Mouse (Mus musculus) CH12.LX (cell line): ENCODE data around the gene Fcor. TPM values are rescaled to one million over a fixed set of nuclear protein-coding genes. Genes with fewer than 3 reads are reported as not detected.

Experiments
- DNase-seq: peaks from one replicate; pipeline ENCODE4 v3.0.0-alpha.2; 2013; ENCODE audit errors: extremely low read depth
- H3K27ac ChIP-seq: 2 replicates; pipeline ENCODE4 v1.5.1; 2012; ENCODE audit warnings: low read depth, mild to moderate bottlenecking, control low read depth, moderate library complexity; ENCODE audit not compliant: insufficient read depth
- H3K27me3 ChIP-seq: replicated peaks from 2 replicates; pipeline ENCODE3; 2012; ENCODE audit warnings: inconsistent platforms
- H3K36me3 ChIP-seq, 2 experiments: replicated peaks in 1 of 2; 2 replicates each; pipeline versions ENCODE3 to v1.6.1; 2012; ENCODE audit warnings: inconsistent platforms in 1 of 2, low read length in 1 of 2, mild to moderate bottlenecking in 1 of 2, mixed read lengths in 1 of 2, moderate library complexity in 1 of 2; ENCODE audit not compliant: control insufficient read depth in 1 of 2, insufficient read depth in 1 of 2
- H3K4me1 ChIP-seq, 2 experiments: 2 replicates each; pipeline ENCODE4 v1.6.1; 2012; ENCODE audit warnings: inconsistent platforms in 1 of 2, moderate library complexity in 1 of 2; ENCODE audit not compliant: insufficient read depth in 2 of 2, control insufficient read depth in 1 of 2
- H3K4me2 ChIP-seq: 2 replicates; pipeline ENCODE4 v1.6.1; 2012; ENCODE audit warnings: low read depth, mild to moderate bottlenecking, control low read depth; ENCODE audit not compliant: poor library complexity, insufficient read depth, severe bottlenecking
- H3K4me3 ChIP-seq, 3 experiments: fragments of 150-350 bp in 1 of 3; sonication (generic) in 1 of 3; replicated peaks in 1 of 3; 2 replicates each; pipeline versions ENCODE3 to v1.5.1; 2011 to 2012; ENCODE audit warnings: low read depth in 2 of 3, low read length in 2 of 3, mild to moderate bottlenecking in 2 of 3, moderate library complexity in 2 of 3, control low read depth in 1 of 3, improper control_type of control experiment in 1 of 3, inconsistent platforms in 1 of 3, mixed read lengths in 1 of 3; ENCODE audit not compliant: poor library complexity in 1 of 3
- H3K79me2 ChIP-seq: replicated peaks from 2 replicates; pipeline ENCODE4 v1.6.1; 2012; ENCODE audit warnings: mild to moderate bottlenecking, moderate library complexity; ENCODE audit not compliant: control insufficient read depth, poor library complexity, insufficient read depth, severe bottlenecking; ENCODE audit errors: extremely low read depth
- H3K9ac ChIP-seq: 2 replicates; pipeline ENCODE4 v1.6.1; 2012; ENCODE audit warnings: low read depth, mild to moderate bottlenecking, control low read depth, moderate library complexity; ENCODE audit not compliant: insufficient read depth
- H3K9me3 ChIP-seq: replicated peaks from 2 replicates; pipeline ENCODE3; 2012; ENCODE audit warnings: low read length, inconsistent platforms, mixed read lengths
- CHD2 ChIP-seq: IDR thresholded peaks from 2 replicates; pipeline ENCODE4 v1.6.1; 2011; ENCODE audit warnings: low read length, improper control_type of control experiment
- CTCF ChIP-seq, 2 experiments: IDR thresholded peaks in 1 of 2; conservative IDR thresholded peaks in 1 of 2; 2 replicates each; pipeline ENCODE4 v1.5.1; 2011 to 2012; ENCODE audit warnings: low read depth in 2 of 2, low read length in 2 of 2, improper control_type of control experiment in 1 of 2, inconsistent platforms in 1 of 2, mild to moderate bottlenecking in 1 of 2, moderate library complexity in 1 of 2
- E2F4 ChIP-seq: IDR thresholded peaks from 2 replicates; pipeline ENCODE4 v1.6.1; 2011; ENCODE audit warnings: low read depth, low read length, improper control_type of control experiment; ENCODE audit not compliant: insufficient replicate concordance
- ELF1 ChIP-seq: IDR thresholded peaks from 2 replicates; pipeline ENCODE4 v1.6.1; 2014; ENCODE audit warnings: low read depth, mild to moderate bottlenecking, inconsistent platforms, low read length, improper control_type of control experiment
- ETS1 ChIP-seq: conservative IDR thresholded peaks from 2 replicates; pipeline ENCODE4 v1.6.1; 2012; ENCODE audit warnings: low read depth, mild to moderate bottlenecking, inconsistent platforms, low read length, improper control_type of control experiment, moderate library complexity
- HCFC1 ChIP-seq: IDR thresholded peaks from 2 replicates; pipeline ENCODE4 v1.6.1; 2012; ENCODE audit warnings: low read depth, mild to moderate bottlenecking, inconsistent platforms, low read length, improper control_type of control experiment
- IRF4 ChIP-seq: IDR thresholded peaks from 2 replicates; pipeline ENCODE4 v1.6.1; 2014; ENCODE audit warnings: low read depth, mild to moderate bottlenecking, inconsistent platforms, low read length, improper control_type of control experiment
- JUN ChIP-seq: IDR thresholded peaks from 2 replicates; pipeline ENCODE4 v1.6.1; 2011; ENCODE audit warnings: low read depth, mild to moderate bottlenecking, low read length, improper control_type of control experiment, moderate library complexity; ENCODE audit not compliant: insufficient read depth
- KAT2A ChIP-seq: IDR thresholded peaks from 2 replicates; pipeline ENCODE4 v1.6.1; 2012; ENCODE audit warnings: low read length, improper control_type of control experiment, inconsistent platforms; ENCODE audit not compliant: insufficient replicate concordance
- MAFK ChIP-seq: IDR thresholded peaks from 2 replicates; pipeline ENCODE4 v1.6.1; 2011; ENCODE audit warnings: low read length, improper control_type of control experiment; ENCODE audit not compliant: insufficient replicate concordance
- MAX ChIP-seq: IDR thresholded peaks from 2 replicates; pipeline ENCODE4 v1.6.1; 2011; ENCODE audit warnings: low read length, improper control_type of control experiment
- MAZ ChIP-seq: IDR thresholded peaks from 2 replicates; pipeline ENCODE4 v1.6.1; 2012; ENCODE audit warnings: low read depth, mild to moderate bottlenecking, inconsistent platforms, low read length, improper control_type of control experiment, moderate library complexity
- MXI1 ChIP-seq: IDR thresholded peaks from 2 replicates; pipeline ENCODE4 v1.6.1; 2011; ENCODE audit warnings: mild to moderate bottlenecking, low read depth, low read length, improper control_type of control experiment
- NELFE ChIP-seq: IDR thresholded peaks from 2 replicates; pipeline ENCODE4 v1.6.1; 2011; ENCODE audit warnings: low read depth, low read length, improper control_type of control experiment
- NRF1 ChIP-seq: IDR thresholded peaks from 2 replicates; pipeline ENCODE4 v1.6.1; 2014; ENCODE audit warnings: low read depth, mild to moderate bottlenecking, inconsistent platforms, low read length, improper control_type of control experiment, moderate library complexity
- PAX5 ChIP-seq: IDR thresholded peaks from 2 replicates; pipeline ENCODE4 v1.6.1; 2012; ENCODE audit warnings: low read length, inconsistent platforms, mixed read lengths
- POLR2A ChIP-seq: IDR thresholded peaks from 2 replicates; pipeline ENCODE4 v1.6.1; 2011; ENCODE audit warnings: low read depth, mild to moderate bottlenecking, improper control_type of control experiment, low read length
- POLR2AphosphoS2 ChIP-seq: IDR thresholded peaks from 2 replicates; pipeline ENCODE4 v1.6.1; 2011; ENCODE audit warnings: low read depth, low read length, improper control_type of control experiment
- RAD21 ChIP-seq: IDR thresholded peaks from 2 replicates; pipeline ENCODE4 v1.6.1; 2011; ENCODE audit warnings: low read depth, mild to moderate bottlenecking, low read length, improper control_type of control experiment, moderate library complexity
- SIN3A ChIP-seq: IDR thresholded peaks from 2 replicates; pipeline ENCODE4 v1.6.1; 2012; ENCODE audit warnings: low read length, improper control_type of control experiment, inconsistent platforms
- SMC3 ChIP-seq: IDR thresholded peaks from 2 replicates; pipeline ENCODE4 v1.6.1; 2011; ENCODE audit warnings: low read depth, low read length, improper control_type of control experiment
- TBP ChIP-seq: conservative IDR thresholded peaks from 2 replicates; pipeline ENCODE4 v1.6.1; 2011; ENCODE audit warnings: low read depth, low read length, improper control_type of control experiment
- TCF12 ChIP-seq: IDR thresholded peaks from 2 replicates; pipeline ENCODE4 v1.6.1; 2014; ENCODE audit warnings: low read depth, mild to moderate bottlenecking, inconsistent platforms, low read length, improper control_type of control experiment
- UBTF ChIP-seq: IDR thresholded peaks from 2 replicates; pipeline ENCODE4 v1.6.1; 2012; ENCODE audit warnings: low read depth, mild to moderate bottlenecking, inconsistent platforms, low read length, improper control_type of control experiment, moderate library complexity
- USF1 ChIP-seq: IDR thresholded peaks from 2 replicates; pipeline ENCODE4 v1.6.1; 2014; ENCODE audit warnings: low read depth, mild to moderate bottlenecking, inconsistent platforms, low read length, improper control_type of control experiment
- dilution Hi-C: fragments of 300-500 bp; cut with MboI; formaldehyde crosslinking; loops from 2 replicates; pipeline ENCODE4 v1.14.3; 2020; ENCODE audit warnings: low sequenced_read_pairs; ENCODE audit not compliant: extremely low pct_unique_long_range_greater_than_20kb, extremely low pct_ligation_motif_present
- in situ Hi-C: fragments of 300-500 bp; cut with MboI; formaldehyde crosslinking; loops from 3 replicates; pipeline ENCODE4 v1.14.3; 2019; ENCODE audit warnings: low sequenced_read_pairs, low pct_ligation_motif_present, low pct_unique_long_range_greater_than_20kb, mixed read lengths
- polyA plus RNA-seq: library from polyadenylated mRNA; unstranded; fragments of >175 nt; gene quantifications from 2 replicates; pipeline ENCODE4 v1.2.1, GENCODE M21; 2012; ENCODE audit warnings: low read depth; ENCODE audit not compliant: insufficient read length
- total RNA-seq, 2 experiments: library from RNA; depleted of rRNA; stranded (reverse); fragments of 300-350 nt in 1 of 2; fragments of >200 nt in 1 of 2; gene quantifications; 2 replicates each; pipeline ENCODE4 v1.2.3; 2012 to 2014

Fcor gene
- total and polyA plus RNA-seq, 3 experiments = 0.63 TPM; not detected in 2

DNA sequence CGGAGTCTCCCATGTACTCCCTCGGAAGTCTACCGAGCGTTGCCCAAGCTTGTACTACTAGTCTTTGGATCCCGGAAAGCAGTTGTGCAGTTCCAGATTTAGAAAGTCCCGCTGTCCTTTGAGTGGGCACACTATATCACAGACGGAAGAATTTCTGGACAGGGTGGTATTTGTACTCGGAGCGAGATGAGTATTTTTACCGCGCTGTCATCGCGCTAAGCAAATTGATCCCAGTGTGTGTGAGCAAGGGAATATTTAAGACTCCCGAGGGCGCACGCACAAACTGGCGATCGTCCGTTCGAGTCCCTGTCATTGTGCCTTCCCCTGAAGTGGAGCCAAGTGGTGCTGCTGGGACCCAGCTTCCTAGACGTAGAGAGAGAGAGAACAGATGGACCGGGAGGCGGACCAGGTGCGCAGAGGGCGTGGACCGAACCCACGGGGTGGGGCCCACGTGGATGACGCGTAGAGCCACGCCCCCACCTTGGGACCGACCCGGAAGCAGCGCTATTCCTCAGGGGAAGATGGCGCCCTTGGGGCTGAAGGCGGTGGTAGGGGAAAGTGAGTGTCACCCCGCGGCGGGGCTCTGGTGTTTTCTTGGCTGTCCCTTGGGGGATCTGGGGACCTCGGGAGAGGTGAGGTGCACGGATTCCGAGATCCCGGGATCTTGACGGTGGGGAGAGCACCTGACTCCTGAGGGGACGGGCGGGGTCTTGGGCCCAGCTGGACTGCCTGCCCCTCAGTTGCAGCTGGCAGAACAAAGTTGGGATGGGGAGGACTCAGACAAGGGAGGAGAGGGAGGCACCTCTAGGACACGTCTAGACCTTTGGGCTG is 41.3 kb downstream of the Fcor start, which contains the start of gene Stxbp2:
Gene Stxbp2 (plus strand): TSS at position 309 of the 831 bp plus-strand sequence.
- H3K4me1 ChIP-seq = peaks cover 7 to 34% of the 10 kb centered on the region in 2 experiments
- peaks cover 16% of the 10 kb centered on the region for H3K79me2 ChIP-seq
- in situ Hi-C loops (no loop called here), dilution Hi-C loops (no loop called here)
- peaks cover 28 to 40% of the 10 kb centered on the region in 2 experiments for H3K36me3 ChIP-seq
- peak within 1 kb of the TSS; percentile 63 for H3K4me2 ChIP-seq
- no peak for TF ChIP-seq MAZ
- 0 out of 2 replicates have a peak, but pooled peaks have one; percentile 56 for TF ChIP-seq POLR2AphosphoS2
- TF ChIP-seq NELFE = peak; percentile 89
- peak; percentile 64 for TF ChIP-seq SIN3A
- TF ChIP-seq HCFC1 = peak; percentile 58; the same call in 1 of the 2 replicates
- TF ChIP-seq CTCF (conservative IDR thresholded peaks at IDR 0.05 in 1 of 2, IDR thresholded peaks at IDR 0.05 in 1 of 2; ENCODE audit: low read depth in 2 of 2, low read length in 2 of 2) = no peak
- no peak for TF ChIP-seq UBTF
- peak; percentile 88 for TF ChIP-seq POLR2A
- TF ChIP-seq TBP = peak; percentile 68; the same call in 1 of the 2 replicates
- TF ChIP-seq ELF1 = peak; percentile 98
- TF ChIP-seq USF1 = peak; percentile 53
- peak; percentile 57 for TF ChIP-seq MXI1
- peak; percentile 62 for TF ChIP-seq NRF1
- peak; percentile 90 for TF ChIP-seq TCF12
- TF ChIP-seq IRF4 = peak; percentile 19; the same call in 1 of the 2 replicates
- peak; percentile 80 for TF ChIP-seq MAX
- no peaks in the 10 kb centered on the region for H3K9me3 ChIP-seq
- peak within 1 kb of the TSS; percentile 91 to 98 (median 97) for H3K4me3 ChIP-seq
- peak; percentile 87 for DNase-seq
- H3K27me3 ChIP-seq = peaks cover 2% of the 10 kb centered on the region
- peak within 1 kb of the TSS; percentile 47; the same call in 1 of the 2 replicates for H3K27ac ChIP-seq
- H3K9ac ChIP-seq = peak within 1 kb of the TSS; percentile 85

GRCm38 (mm10) chr8:3628014-3628413 is 44.1 kb downstream of the Fcor start:
- dilution Hi-C loops = no loop called here
- Histone ChIP-seq H3K79me2 (peaks cover 16% of the 10 kb centered on the region), H3K27ac (no peak overlapping the region), H3K36me3 (peaks cover 6 to 39% of the 10 kb centered on the region in 2 experiments), H3K4me2 (no peak overlapping the region), H3K4me1 (peaks cover 4 to 31% of the 10 kb centered on the region in 2 experiments), H3K9ac (no peak overlapping the region), H3K27me3 (peaks cover 2% of the 10 kb centered on the region), H3K4me3 (no peak overlapping the region), H3K9me3 (no peaks in the 10 kb centered on the region)
- TF ChIP-seq PAX5 (no peak), NELFE (no peak), MAZ (no peak), ETS1 (no peak), MAX (no peak), CHD2 (no peak), JUN (no peak), E2F4 (no peak), POLR2A (no peak), MAFK (no peak), CTCF (conservative IDR thresholded peaks at IDR 0.05 in 1 of 2, IDR thresholded peaks at IDR 0.05 in 1 of 2; ENCODE audit: low read depth in 2 of 2, low read length in 2 of 2) (peak; percentile 59 to 69), ELF1 (no peak), SMC3 (peak; percentile 66), TCF12 (no peak), NRF1 (no peak), RAD21 (peak; percentile 22), USF1 (no peak), KAT2A (no peak)
- in situ Hi-C loops = loop anchor here (5.0 to 10.0 kb wide), 2 partner anchors 44 to 53 kb away; partner anchors contain the start of gene Fcor
- peak; percentile 64 for DNase-seq
